Mouse (Mus musculus): ENCODE measurements around the gene S1pr4. TPM values are rescaled to one million over a fixed set of nuclear protein-coding genes. Genes with fewer than 3 reads are reported as not detected.

Gene S1pr4
- polyA plus RNA-seq, 2 experiments, result 1.5 to 1.8 TPM

DNA sequence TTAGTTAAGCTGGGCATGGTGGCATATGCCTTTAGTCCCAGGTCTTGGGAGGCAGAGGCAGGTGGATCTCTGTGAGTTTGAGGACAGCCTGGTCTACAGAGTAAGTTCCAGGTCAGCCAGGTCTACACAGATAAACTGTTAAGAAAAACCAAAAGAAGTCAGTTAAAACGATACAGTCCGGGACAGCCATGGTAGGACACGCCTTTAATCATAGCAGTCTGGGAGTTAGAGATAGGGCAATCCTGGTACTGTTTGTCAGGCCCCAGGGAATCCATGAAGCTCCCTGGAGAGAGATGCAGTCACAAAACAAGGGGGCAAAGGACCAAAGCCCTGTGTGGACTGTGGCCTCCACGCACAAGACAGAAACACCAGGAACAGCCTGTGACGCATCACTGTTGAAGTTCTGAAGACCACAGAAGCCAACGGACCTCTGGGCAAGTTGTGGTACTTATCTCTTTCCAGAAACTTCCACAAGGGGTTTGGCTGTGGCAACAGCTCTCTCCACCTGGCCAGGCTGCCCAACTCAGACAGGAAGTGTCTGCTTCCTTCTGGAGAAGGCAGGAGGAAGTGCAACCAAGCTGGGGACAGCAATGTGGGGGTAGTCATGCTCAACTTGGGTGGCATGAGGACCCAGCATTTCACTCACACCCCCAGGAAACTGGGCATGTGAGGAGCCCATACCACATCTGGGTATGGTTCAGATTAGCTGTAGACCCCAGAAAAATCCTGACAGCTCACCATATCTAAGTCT lies 19.5 kb upstream of the S1pr4 start:
- TF ChIP-seq CTCF (IDR thresholded peaks at IDR 0.05; ENCODE audit: low read depth) (no peak), EP300 (IDR thresholded peaks at IDR 0.05; ENCODE audit: low read depth) (peak; percentile 78)
- no peak overlapping the region for H3K4me3 ChIP-seq (ENCODE audit: insufficient read depth in 1 of 2, low read depth in 2 of 2, low read length in 2 of 2)
- H3K36me3 ChIP-seq (replicated peaks; ENCODE audit: control insufficient read depth, insufficient read depth, low read depth), result no peaks in the 10 kb centered on the region
- H3K4me2 ChIP-seq (ENCODE audit: low read depth), result no peak overlapping the region; the same call in 1 of the 2 replicates
- 6% methylated on average over 6 of the region's 6 CpGs for WGBS (ENCODE audit: insufficient replicate concordance)
- no peaks in the 10 kb centered on the region for H3K27me3 ChIP-seq (ENCODE audit: control insufficient read depth, insufficient read depth, low read length)
- peak overlapping the region; percentile 38 for H3K27ac ChIP-seq
- peak; percentile 78 for ATAC-seq (ENCODE audit: insufficient read depth)
- H3K4me1 ChIP-seq (replicated peaks; ENCODE audit: control insufficient read depth in 2 of 2, insufficient read depth in 2 of 2, low read length in 1 of 2), result peaks cover 22 to 37% of the 10 kb centered on the region in 2 experiments
- DNase-seq (ENCODE audit: low read depth in 3 of 3, low spot score in 3 of 3), result peak in 1 of 3 experiments; percentile 47
- H3K9ac ChIP-seq (replicated peaks), result no peak overlapping the region
- no peaks in the 10 kb centered on the region for H3K9me3 ChIP-seq (ENCODE audit: control insufficient read depth, low read length)

- Histone ChIP-seq H3K9me3 (ENCODE audit: control insufficient read depth, low read length) (no peaks in the 10 kb centered on the region), H3K4me3 (ENCODE audit: insufficient read depth in 1 of 2, low read depth in 2 of 2, low read length in 2 of 2) (no peak overlapping the region), H3K4me1 (replicated peaks; ENCODE audit: control insufficient read depth in 2 of 2, insufficient read depth in 2 of 2, low read length in 1 of 2) (peaks cover 17 to 32% of the 10 kb centered on the region in 2 experiments), H3K27me3 (ENCODE audit: control insufficient read depth, insufficient read depth, low read length) (no peaks in the 10 kb centered on the region), H3K27ac (no peak overlapping the region; the same call in 1 of the 2 replicates), H3K4me2 (ENCODE audit: low read depth) (no peak overlapping the region), H3K9ac (replicated peaks) (no peak overlapping the region), H3K36me3 (replicated peaks; ENCODE audit: control insufficient read depth, insufficient read depth, low read depth) (no peaks in the 10 kb centered on the region; the same call in 1 of the 2 replicates)
- ATAC-seq (ENCODE audit: insufficient read depth) (peak; percentile 17; the same call in 1 of the 2 replicates), DNase-seq (ENCODE audit: low read depth in 3 of 3, low spot score in 3 of 3) (peak in 1 of 3 experiments; percentile 45)
- WGBS (ENCODE audit: insufficient replicate concordance), result 16% methylated on average over 4 of the region's 4 CpGs
- TF ChIP-seq EP300 (IDR thresholded peaks at IDR 0.05; ENCODE audit: low read depth), result no peak
- peak; percentile 83 for TF ChIP-seq CTCF (IDR thresholded peaks at IDR 0.05; ENCODE audit: low read depth)
These were observed 18.6 kb upstream of the S1pr4 start for GRCm38 (mm10) chr10:81518546-81518945.

GRCm38 (mm10) chr10:81517227-81517626 lies 17.3 kb upstream of the S1pr4 start:
- Histone ChIP-seq H3K9ac (replicated peaks) (no peak overlapping the region), H3K4me2 (ENCODE audit: low read depth) (no peak overlapping the region), H3K27ac (no peak overlapping the region), H3K9me3 (ENCODE audit: control insufficient read depth, low read length) (no peaks in the 10 kb centered on the region), H3K4me3 (ENCODE audit: insufficient read depth in 1 of 2, low read depth in 2 of 2, low read length in 2 of 2) (no peak overlapping the region), H3K4me1 (replicated peaks; ENCODE audit: control insufficient read depth in 2 of 2, insufficient read depth in 2 of 2, low read length in 1 of 2) (peaks cover 17 to 32% of the 10 kb centered on the region in 2 experiments), H3K36me3 (replicated peaks; ENCODE audit: control insufficient read depth, insufficient read depth, low read depth) (no peaks in the 10 kb centered on the region; the same call in 1 of the 2 replicates), H3K27me3 (ENCODE audit: control insufficient read depth, insufficient read depth, low read length) (no peaks in the 10 kb centered on the region)
- TF ChIP-seq CTCF (IDR thresholded peaks at IDR 0.05; ENCODE audit: low read depth) (no peak), EP300 (IDR thresholded peaks at IDR 0.05; ENCODE audit: low read depth) (no peak)
- ATAC-seq (ENCODE audit: insufficient read depth), result no peak
- WGBS (ENCODE audit: insufficient replicate concordance), result 53% methylated on average over 8 of the region's 8 CpGs
- DNase-seq (ENCODE audit: low read depth in 3 of 3, low spot score in 3 of 3), result no peak

DNA sequence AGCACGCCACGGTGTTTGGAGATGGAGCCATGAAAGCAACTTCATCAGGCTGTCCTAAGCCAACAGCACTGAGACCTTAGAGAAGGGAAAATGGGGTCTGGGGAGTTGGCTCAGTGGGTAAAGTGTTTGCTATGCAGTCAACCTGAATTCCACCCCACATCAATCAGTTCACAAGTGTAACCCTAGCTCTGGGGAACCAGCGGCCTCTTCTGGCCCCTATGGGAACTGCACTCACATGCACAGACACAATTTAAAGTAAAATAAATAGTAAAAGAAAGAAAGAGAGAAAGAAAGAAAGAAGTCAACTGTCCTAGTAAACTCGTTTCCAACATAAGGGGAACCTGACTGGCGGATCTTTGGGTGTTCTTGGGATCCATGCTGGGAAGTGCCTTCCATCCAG lies 13.9 kb upstream of the S1pr4 start:
- no peak for DNase-seq (ENCODE audit: low read depth in 3 of 3, low spot score in 3 of 3)
- 80% methylated on average over 5 of the region's 5 CpGs for WGBS (ENCODE audit: insufficient replicate concordance)
- Histone ChIP-seq H3K9me3 (ENCODE audit: control insufficient read depth, low read length) (no peaks in the 10 kb centered on the region), H3K9ac (replicated peaks) (no peak overlapping the region), H3K4me1 (replicated peaks; ENCODE audit: control insufficient read depth in 2 of 2, insufficient read depth in 2 of 2, low read length in 1 of 2) (peaks cover 7 to 17% of the 10 kb centered on the region in 2 experiments), H3K4me3 (ENCODE audit: insufficient read depth in 1 of 2, low read depth in 2 of 2, low read length in 2 of 2) (no peak overlapping the region), H3K36me3 (replicated peaks; ENCODE audit: control insufficient read depth, insufficient read depth, low read depth) (no peaks in the 10 kb centered on the region; the same call in 1 of the 2 replicates), H3K27ac (no peak overlapping the region), H3K27me3 (ENCODE audit: control insufficient read depth, insufficient read depth, low read length) (no peaks in the 10 kb centered on the region), H3K4me2 (ENCODE audit: low read depth) (no peak overlapping the region)
- TF ChIP-seq CTCF (IDR thresholded peaks at IDR 0.05; ENCODE audit: low read depth) (peak; percentile 51), EP300 (IDR thresholded peaks at IDR 0.05; ENCODE audit: low read depth) (no peak)
- no peak for ATAC-seq (ENCODE audit: insufficient read depth)

GRCm38 (mm10) chr10:81510246-81510810 lies 10.4 kb upstream of the S1pr4 start:
- Histone ChIP-seq H3K4me2 (ENCODE audit: low read depth) (no peak overlapping the region), H3K9ac (replicated peaks) (no peak overlapping the region), H3K9me3 (ENCODE audit: control insufficient read depth, low read length) (no peaks in the 10 kb centered on the region), H3K4me3 (ENCODE audit: insufficient read depth in 1 of 2, low read depth in 2 of 2, low read length in 2 of 2) (no peak overlapping the region), H3K27ac (no peak overlapping the region), H3K27me3 (ENCODE audit: control insufficient read depth, insufficient read depth, low read length) (no peaks in the 10 kb centered on the region), H3K36me3 (replicated peaks; ENCODE audit: control insufficient read depth, insufficient read depth, low read depth) (no peaks in the 10 kb centered on the region; the same call in 1 of the 2 replicates), H3K4me1 (replicated peaks; ENCODE audit: control insufficient read depth in 2 of 2, insufficient read depth in 2 of 2, low read length in 1 of 2) (no peaks in the 10 kb centered on the region)
- 60% methylated on average over 14 of the region's 14 CpGs for WGBS (ENCODE audit: insufficient replicate concordance)
- ATAC-seq (ENCODE audit: insufficient read depth) (no peak), DNase-seq (ENCODE audit: low read depth in 3 of 3, low spot score in 3 of 3) (no peak)
- TF ChIP-seq CTCF (IDR thresholded peaks at IDR 0.05; ENCODE audit: low read depth) (no peak), EP300 (IDR thresholded peaks at IDR 0.05; ENCODE audit: low read depth) (no peak)
